Mouse (Mus musculus): ENCODE results near the gene Ctsa.

GRCm38 (mm10) chr2:164864593-164864992 lies 31.9 kb downstream of the Ctsa start:
- TF ChIP-seq E2F4 (IDR thresholded peaks at IDR 0.05; ENCODE audit: insufficient read depth) (no peak), POLR2A (IDR thresholded peaks at IDR 0.05; ENCODE audit: insufficient read length, low read depth) (no peak), MAX (IDR thresholded peaks at IDR 0.05; ENCODE audit: low read depth) (no peak), USF1 (IDR thresholded peaks at IDR 0.05; ENCODE audit: low read depth) (no peak), MYOD1 (IDR thresholded peaks at IDR 0.05; ENCODE audit: control insufficient read depth in 1 of 3, insufficient read length in 2 of 3, low read depth in 2 of 3) (no peak), POLR2AphosphoS2 (IDR thresholded peaks at IDR 0.05; ENCODE audit: insufficient read length, low read depth) (no peak), TCF3 (IDR thresholded peaks at IDR 0.05; ENCODE audit: insufficient read length, low read depth) (no peak), TCF12 (IDR thresholded peaks at IDR 0.05; ENCODE audit: insufficient read depth, poor library complexity, severe bottlenecking) (no peak), CEBPB (IDR thresholded peaks at IDR 0.05; ENCODE audit: insufficient read depth, poor library complexity, severe bottlenecking) (no peak)

Data from myocyte (in vitro differentiated cells).